Mouse (Mus musculus) brown adipose tissue, adult 24 weeks (tissue): ENCODE results near the gene Bbs9. TPM values are rescaled to one million over a fixed set of nuclear protein-coding genes. Genes with fewer than 3 reads are reported as not detected.
"Not testable (repeated sequence)": the region's sequence is repeated elsewhere in the genome, so short reads cannot be mapped to it uniquely, and the experiment has no call there.

Source experiments
- H3K27ac ChIP-seq: fragments of 200-500 bp; replicated peaks from 2 replicates; pipeline ENCODE4 v1.5.1; 2012; ENCODE audit warnings: low read depth, mild to moderate bottlenecking, low read length
- H3K4me1 ChIP-seq: fragments of 200-500 bp; 2 replicates; pipeline ENCODE4 v1.6.1; 2012; ENCODE audit warnings: low read length, mixed read lengths; ENCODE audit not compliant: control insufficient read depth, insufficient read depth, insufficient read length
- H3K4me3 ChIP-seq: fragments of 200-500 bp; 2 replicates; pipeline ENCODE4 v1.5.1; 2012; ENCODE audit warnings: low read depth, mild to moderate bottlenecking, low read length, moderate library complexity; ENCODE audit not compliant: insufficient read depth
- polyA plus RNA-seq: library from polyadenylated mRNA; stranded (reverse); fragments of >200 nt; gene quantifications from 2 replicates; pipeline ENCODE4 v1.2.4, GENCODE M21; 2012; ENCODE audit not compliant: missing spikeins, insufficient read depth, insufficient read length

The Bbs9 gene
- polyA plus RNA-seq, 1 experiment = 6.3 TPM

DNA sequence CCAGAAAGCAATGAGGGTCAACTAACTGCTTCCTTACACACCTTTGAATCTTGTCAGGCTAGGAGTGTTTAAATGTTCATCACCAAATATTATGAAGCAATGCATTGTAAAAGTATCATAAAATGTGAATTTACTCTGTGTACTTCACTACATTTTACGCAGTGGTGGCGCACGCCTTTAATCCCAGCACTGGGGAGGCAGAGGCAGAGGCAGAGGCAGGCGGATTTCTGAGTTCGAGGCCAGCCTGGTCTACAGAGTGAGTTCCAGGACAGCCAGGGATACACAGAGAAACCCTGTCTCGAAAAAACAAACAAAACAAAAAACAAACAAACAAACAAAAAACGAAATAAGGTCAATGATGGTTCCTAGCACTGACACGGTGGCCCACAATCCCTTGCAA, 21.5 kb upstream of the Bbs9 start, which contains the start of gene Gm17545:
Gene Gm17545, plus strand, starts transcription at position 301 of the 400 bp plus-strand sequence.
- H3K27ac ChIP-seq, H3K4me1 ChIP-seq, H3K4me3 ChIP-seq: not testable (repeated sequence)

DNA sequence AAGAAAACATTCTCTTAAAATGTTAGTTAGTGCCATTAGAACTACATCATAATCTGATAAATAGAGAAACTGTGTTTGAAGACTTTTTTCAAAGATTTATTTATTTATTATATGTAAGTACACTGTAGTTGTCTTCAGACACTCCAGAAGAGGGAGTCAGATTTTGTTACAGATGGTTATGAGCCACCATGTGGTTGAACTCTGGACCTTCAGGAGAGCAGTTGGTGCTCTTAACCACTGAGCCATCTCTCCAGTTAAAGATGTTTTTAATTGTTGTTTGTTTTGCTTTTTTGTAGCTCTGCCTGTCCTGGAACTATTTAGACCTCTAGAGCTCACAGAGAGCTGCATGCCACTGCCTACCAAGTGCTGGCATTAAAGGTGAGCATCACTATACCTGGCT, 20.5 kb upstream of the Bbs9 start:
- Histone ChIP-seq H3K4me3 (no peak overlapping the region), H3K4me1 (no peaks in the 10 kb centered on the region)

DNA sequence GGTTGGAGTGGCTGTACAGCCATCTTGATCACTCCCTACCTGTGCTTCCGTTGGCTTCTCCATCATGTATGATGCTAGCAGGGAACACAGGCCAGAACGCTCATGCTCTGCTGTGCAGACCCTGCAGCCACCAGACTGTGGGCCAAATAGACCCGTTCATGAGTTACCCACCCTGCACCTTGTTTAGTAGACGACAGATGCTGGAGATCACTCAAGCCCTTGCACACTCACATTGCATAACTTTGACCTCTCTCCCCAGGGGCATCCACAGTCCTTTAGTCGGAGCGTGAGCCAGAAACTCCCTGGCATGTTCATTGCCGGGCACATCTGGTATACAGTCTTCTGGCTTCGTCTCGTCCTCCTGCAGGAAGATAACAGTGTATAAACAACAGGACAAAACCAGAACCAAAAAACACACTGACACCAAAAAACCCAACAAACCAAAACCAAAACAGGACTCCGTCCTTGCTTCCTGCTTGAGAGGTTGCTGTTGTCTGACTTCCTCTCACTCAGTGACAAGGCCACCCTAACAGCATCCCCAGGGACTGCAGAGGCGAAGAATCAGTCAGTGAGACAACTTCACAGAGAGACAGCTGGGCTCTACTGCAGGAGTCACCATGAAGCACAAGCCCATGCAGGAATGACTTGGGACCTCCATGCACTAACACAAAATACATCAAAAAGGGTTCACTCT, 18.2 kb upstream of the Bbs9 start:
- no peaks in the 10 kb centered on the region for H3K4me1 ChIP-seq
- H3K27ac ChIP-seq = no peak overlapping the region
- no peak overlapping the region for H3K4me3 ChIP-seq

More for the DNA sequence above, 20.5 kb upstream of the Bbs9 start:
- H3K27ac ChIP-seq = no peak overlapping the region

DNA sequence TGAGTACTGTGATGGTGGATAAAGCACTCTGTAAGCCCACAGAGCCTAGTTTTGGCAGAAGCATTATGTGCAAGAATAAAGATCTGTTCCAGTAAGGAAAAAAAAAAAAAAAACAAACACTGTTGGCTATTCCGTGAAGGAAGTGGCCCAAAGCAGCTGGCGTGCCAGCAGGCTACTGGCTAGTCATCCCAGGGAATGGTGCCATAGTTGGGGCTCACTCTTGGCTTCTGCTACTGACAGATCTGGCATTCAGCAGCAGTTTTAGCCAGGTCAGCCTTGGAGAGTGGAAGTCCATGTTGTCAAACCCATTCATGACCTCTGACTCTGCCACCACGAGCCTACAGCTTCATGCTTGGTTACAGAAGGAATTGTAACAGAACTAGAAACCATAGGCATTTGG, 13.6 kb upstream of the Bbs9 start:
- Histone ChIP-seq H3K27ac (no peak overlapping the region), H3K4me3 (no peak overlapping the region)

DNA sequence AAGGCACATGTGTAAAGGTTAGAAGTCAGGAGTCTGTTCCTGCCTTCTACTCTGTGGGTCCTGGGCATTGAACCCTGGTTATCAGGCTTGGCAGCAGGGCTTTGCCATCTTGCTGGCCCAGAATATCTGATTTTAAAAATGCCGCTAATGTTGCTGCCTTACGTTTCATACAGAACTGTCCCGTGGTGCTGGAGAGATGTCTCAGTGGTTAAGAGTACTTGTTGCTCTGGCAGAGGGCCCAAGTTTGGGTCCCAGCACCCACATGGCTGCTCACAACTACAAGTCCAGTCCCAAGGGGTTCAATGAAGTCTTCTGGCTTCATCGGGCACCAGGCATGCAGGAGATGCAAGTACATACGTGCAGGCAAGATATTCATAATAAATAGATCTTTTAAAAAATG, 9.3 kb upstream of the Bbs9 start:
- Histone ChIP-seq H3K27ac (no peak overlapping the region), H3K4me1 (0 out of 2 replicates have a peak, but pooled peaks cover 3% of the 10 kb centered on the region), H3K4me3 (no peak overlapping the region)

More for the DNA sequence above, 13.6 kb upstream of the Bbs9 start:
- H3K4me1 ChIP-seq = no peaks in the 10 kb centered on the region

DNA sequence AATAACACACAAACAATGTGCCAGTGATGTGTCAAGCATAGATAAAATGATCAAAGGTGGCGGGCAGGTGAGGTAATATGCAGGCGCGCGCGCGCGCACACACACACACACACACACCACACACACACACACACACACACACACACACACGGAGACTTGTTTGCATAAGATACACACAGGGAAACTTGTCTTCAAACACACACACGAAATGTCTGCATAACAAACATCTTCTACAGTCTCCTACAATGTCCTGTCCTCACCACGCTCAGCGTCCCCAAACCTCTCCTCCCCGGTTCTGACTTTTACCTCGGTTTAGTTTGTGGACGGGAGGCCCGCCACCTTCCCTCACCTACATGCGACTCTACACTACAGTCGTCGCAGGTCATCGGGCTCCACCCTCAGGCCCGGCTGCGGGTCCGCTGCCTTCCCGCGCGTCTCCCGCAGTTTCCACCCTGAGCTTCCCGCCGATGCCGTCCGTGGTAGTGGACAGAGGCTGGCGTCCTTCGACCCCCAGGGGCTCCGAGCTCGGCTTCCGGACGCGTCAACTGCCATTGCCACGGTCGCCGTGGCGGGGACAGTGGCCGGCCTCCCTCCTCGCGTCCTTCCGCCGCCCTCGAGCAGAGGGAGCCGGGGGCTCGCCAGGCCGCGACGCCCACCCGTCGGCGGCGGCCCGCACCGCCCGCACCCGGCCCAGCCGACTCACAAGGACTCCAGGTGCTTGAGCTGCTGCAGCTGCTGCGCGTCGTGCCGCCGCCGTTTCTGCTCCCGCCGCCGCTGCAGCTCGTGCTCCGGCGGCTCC, 7.9 kb upstream of the Bbs9 start:
- H3K4me3 ChIP-seq = peak overlapping the region; percentile 99
- 0 out of 2 replicates have a peak overlapping the region, but pooled peaks have one; percentile 23 for H3K27ac ChIP-seq
- H3K4me1 ChIP-seq = 0 out of 2 replicates have a peak, but pooled peaks cover 3% of the 10 kb centered on the region

DNA sequence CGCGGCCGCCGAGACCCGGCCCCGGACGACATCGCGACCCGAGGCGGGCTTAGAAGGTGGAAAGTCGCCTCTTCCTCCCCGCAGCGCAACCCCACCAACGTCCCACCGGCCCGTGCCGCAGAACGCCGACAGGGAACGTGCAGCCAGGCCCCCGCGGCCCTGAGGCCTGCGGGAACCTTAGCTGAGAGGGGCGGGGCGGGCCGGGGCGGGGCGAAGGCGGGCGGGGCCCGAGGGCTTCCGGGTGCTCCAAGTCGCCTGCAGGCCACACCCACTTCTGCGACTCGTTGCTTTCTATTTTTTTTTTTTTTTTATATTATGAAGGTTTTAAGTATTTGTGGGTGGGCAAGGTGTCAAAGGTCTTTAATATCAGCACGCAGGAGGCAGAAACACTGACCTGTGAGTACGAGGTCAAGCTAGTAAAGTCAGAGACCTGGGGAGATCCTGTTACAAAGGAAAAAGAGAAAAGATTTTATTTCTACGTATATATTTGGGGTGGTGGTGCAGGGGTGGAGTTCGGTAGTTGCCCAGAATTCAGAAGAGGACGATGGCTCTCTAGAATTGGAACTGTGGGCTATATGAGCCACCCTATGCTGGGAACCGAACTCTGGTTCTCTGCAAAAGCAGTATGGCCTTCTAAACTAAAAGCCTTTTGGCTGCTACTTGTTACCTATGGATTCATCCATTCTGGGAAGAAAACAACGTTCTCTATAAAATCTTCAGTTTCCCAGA, 7.2 kb upstream of the Bbs9 start:
- Histone ChIP-seq H3K4me1 (0 out of 2 replicates have a peak, but pooled peaks cover 3% of the 10 kb centered on the region), H3K4me3 (peak overlapping the region; percentile 99), H3K27ac (peak overlapping the region; percentile 47)

DNA sequence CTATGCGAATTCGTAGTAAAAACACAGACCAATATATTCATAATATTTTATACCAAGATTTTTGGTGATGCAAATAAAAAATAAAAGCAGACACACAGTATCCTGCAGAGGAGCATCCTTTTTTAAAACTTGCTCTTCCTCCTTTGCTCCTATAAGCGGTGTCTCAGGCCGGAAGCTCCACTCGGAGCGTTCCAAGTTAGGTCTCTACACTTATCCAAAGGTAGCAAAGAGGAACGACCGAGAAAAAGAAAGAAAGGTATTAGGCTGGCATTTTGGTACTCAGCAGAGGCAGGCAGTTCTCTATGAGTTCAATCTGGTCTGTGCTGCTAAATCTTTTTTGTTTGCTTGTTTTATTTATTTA, 6.6 kb upstream of the Bbs9 start:
- H3K27ac ChIP-seq = no peak overlapping the region
- H3K4me3 ChIP-seq = no peak overlapping the region
- H3K4me1 ChIP-seq = 0 out of 2 replicates have a peak, but pooled peaks cover 3% of the 10 kb centered on the region

DNA sequence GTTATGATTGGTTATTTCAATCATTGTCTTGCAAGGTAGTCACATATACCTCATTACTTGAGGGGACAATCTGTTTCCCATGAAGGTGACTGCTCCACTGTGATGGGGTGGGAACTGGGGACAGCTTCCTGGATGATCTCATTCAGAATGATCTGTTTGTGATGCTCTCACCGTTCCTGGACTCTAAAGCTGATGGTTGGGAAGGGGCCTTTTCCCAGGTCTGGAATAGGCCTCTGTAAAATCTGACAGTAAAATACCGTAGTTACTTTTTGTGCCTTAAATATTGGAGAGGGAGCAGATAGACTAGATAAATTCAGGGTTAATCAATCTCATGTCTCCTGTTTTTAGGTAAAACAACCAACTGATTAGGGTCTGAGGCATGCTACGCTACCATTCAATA, 5.9 kb upstream of the Bbs9 start, which contains the start of gene Rp9:
Gene Rp9, minus strand, starts transcription at position 101 of the 400 bp plus-strand sequence.
- H3K4me1 ChIP-seq = 0 out of 2 replicates have a peak, but pooled peaks cover 3% of the 10 kb centered on the region
- peak within 1 kb of the TSS; percentile 47 for H3K27ac ChIP-seq
- peak within 1 kb of the TSS; percentile 60 for H3K4me3 ChIP-seq

DNA sequence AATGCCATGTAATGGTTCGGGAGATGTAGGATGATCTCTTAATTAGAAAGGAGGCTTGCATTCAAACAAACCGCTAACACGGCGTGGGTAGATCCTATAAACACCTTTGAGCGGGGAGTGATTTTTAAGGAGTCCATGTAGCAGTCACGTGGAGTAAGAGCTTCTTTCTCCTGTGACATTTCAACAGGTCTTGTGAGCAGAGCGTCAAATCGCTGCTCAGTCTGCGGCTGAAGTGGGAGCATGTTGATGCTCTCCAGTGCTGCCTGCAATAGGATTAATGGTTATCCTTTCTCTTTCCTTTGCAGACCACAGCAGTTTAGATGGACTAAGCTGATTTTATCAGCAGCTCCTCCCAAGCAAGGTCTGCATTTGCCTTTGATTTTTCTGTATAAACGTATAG, 750 bp downstream of the Bbs9 start:
- peaks cover 2% of the 10 kb centered on the region; the same call in 1 of the 2 replicates for H3K4me1 ChIP-seq
- peak overlapping the region; percentile 74 for H3K4me3 ChIP-seq
- no peak overlapping the region; the same call in 1 of the 2 replicates for H3K27ac ChIP-seq

DNA sequence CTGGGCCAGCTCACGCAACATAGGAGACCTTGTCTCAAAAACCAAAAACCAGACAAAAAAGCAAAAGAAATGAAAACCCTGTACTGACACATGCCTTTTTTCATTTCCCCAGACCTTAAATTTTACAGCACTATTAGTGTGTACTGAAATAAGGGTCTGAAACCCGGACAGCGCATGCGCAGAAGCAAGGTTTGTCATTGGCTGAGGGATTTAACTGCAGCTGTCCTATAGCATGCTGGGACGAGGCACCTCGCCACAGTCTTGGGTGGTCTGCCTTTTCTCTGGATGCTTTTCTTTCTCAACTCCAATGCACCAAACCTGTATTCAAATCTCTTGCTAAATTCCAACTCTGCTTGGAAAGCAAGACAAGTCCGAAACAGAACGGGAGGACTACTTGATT, 3.4 kb downstream of the Bbs9 start:
- no peak overlapping the region for H3K27ac ChIP-seq
- peaks cover 2% of the 10 kb centered on the region; the same call in 1 of the 2 replicates for H3K4me1 ChIP-seq

DNA sequence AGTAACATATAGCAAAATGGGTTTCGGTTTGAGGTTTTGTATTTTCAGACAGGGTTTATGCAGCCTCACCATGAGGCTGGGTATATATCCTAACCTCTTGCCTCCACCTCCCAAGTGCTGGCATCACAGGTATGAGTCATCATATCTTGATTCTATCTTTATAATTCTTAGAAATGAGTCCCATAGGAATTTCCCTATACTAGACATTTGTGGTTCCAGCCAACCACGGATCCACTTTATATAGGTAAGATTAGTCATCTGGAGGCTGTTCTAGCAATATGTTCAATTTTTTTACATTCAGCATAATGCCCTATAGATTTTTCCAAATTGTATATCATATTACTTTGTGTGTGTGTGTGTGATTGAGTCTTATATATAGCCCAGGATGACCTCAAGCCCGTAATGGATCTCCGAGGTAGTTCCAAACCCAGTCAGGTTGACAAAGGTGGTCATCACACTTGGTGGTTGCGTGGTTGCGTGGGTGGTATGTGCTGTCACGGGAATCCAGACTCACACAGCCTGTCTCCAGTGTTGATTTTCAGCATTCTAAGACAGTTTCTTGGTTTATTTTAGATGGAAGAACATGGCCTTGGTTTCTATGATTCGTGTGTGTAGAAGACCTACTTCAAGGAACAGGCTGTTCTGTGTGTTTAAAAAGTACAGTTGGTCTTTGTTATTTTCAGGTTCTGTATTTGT, 8.5 kb downstream of the Bbs9 start:
- Histone ChIP-seq H3K4me3 (no peak overlapping the region), H3K4me1 (no peaks in the 10 kb centered on the region), H3K27ac (no peak overlapping the region)

More for the DNA sequence above, 3.4 kb downstream of the Bbs9 start:
- no peak overlapping the region for H3K4me3 ChIP-seq

DNA sequence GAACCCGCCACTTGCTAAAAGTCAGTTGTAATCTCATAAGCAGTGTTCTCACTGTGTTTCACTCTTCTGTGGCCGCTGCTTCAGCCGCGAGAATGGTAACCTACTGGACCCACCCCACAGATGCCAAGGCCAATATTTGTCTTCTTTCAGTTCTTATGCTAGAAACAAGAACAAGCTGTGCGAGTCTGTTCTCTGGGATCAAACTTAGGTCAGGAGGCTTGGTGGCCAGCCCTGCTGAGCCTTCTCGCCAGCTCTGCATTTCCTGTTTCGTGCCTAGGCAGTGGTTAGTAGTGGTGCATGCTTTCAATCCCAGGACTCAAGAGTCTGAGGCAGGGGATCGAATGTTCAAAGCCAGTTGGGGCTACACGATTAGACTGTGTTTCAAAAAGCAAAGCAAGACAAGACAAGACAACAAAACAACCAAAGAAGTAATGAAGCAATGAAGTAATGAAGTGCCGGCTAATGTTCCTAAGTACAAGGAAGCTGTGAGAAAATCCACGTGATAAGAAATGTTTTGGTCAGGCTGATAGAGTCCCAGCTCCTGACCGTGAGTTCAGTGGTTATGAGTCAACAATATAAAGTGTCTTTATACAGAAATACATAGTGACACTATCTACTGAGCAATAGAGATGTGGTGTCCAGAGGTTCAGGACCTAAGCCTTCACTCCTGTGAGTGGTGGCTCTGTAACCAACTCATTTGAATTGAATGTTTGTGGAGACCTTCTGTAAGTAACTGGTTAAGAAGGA, 9.2 kb downstream of the Bbs9 start:
- Histone ChIP-seq H3K27ac (no peak overlapping the region), H3K4me1 (no peaks in the 10 kb centered on the region), H3K4me3 (no peak overlapping the region)

DNA sequence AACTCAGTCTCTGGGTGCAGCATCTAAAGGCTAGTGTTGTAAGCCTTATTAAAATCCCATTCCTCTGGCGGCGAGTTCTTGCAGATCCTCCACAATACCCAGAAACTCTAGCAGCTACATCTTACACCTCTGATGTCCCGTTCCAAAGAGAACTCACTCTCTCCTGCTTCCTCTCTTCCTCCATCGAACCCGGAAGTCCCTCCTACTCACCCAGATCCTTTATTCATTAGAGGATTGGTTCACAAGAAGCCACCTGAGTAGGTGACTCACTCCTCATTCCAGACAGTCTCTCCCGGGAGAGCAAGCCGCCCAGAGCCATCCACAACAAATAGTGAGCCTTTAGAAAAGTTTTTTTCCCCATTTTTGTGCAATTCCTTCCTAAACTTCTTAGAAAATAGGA, 10.7 kb downstream of the Bbs9 start:
- Histone ChIP-seq H3K4me3 (no peak overlapping the region), H3K27ac (no peak overlapping the region), H3K4me1 (no peaks in the 10 kb centered on the region)
